Mouse (Mus musculus): ENCODE measurements around the gene Tmem248.
A peak's percentile ranks its signal among the peaks of the same experiment; 100 is the strongest.

Gene Tmem248

DNA sequence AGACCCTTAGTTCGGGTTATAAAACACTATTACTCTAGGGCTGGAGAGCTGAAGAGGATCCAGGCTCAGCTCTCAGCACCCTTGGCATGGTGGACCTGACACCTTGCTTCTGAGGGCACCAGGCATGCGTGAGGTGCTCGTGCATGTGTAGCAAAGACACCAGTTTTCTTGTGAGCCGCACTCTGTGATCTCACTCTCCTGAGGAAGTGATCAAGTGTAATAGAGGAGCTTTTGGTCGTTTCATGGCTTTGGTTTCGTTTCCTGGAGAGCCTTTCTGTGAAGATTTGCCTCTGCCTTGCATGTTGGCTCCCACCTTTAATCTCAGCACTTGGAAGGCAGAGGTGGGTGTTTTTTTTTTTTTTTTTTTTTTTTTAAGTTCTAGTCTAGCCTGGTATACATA is 12.3 kb upstream of the Tmem248 start:
- DNase-seq: no peak

DNA sequence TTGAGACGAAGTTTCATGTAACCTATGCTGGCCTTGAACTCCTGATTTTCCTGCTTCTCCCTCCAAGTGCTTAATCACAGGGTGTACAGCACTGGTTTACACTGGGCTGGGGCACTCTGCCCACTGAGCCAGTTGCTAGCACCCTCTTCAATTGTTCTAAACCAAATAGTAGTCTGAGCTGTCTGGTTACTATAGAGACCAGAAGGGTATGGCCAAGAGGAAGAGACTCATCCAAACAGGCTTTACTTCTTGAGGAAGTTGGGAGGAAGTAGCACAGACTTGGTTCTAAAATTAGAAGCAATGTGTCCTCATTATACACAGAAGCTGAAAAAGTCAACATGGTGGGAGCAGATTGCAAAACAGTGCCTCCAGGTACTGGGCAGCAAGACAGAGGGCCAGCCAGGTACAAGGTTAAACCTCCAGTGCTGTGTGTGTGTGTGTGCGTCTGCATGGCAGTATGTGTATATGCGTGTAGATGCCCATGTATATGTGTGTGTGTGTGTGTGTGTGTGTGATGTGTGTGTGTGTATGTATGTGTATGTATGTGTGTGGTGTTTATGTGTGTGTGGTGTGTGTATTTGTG is 11.3 kb upstream of the Tmem248 start:
- no peak for DNase-seq

DNA sequence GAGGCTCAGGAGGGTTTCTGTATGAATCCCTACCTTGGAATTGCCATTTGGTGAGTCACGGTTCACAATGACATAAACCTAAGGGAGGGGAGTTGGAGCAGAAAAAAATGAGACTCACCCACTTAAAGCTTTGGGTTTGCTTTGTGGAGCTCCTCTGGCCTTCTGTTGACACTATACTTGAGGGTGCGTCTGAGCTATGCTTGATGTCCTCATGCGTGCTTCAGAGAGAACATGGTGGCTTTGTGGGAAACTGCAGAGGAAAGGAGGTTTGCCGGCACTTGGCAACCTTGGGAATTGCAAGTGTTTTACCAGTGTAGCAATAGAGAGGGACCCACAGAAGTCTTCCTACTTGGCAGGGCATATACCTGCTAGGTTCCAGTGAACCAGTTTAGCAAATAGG is 9.6 kb upstream of the Tmem248 start:
- DNase-seq: no peak

DNA sequence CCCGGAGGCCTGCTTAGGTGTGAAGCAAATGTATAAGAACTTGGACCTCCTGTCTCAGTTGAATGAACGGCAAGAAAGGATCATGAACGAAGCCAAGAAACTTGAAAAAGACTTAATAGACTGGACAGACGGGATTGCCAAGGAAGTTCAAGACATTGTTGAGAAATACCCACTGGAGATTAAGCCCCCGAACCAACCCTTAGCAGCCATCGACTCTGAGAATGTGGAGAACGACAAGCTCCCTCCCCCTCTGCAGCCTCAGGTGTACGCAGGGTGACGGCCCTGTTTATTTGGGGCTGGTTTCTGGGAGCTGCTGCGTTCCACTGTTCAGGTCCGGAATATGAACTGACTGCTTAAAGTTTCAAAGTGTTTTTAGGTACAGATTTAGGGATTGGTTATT is 3.9 kb upstream of the Tmem248 start:
- no peak for DNase-seq

DNA sequence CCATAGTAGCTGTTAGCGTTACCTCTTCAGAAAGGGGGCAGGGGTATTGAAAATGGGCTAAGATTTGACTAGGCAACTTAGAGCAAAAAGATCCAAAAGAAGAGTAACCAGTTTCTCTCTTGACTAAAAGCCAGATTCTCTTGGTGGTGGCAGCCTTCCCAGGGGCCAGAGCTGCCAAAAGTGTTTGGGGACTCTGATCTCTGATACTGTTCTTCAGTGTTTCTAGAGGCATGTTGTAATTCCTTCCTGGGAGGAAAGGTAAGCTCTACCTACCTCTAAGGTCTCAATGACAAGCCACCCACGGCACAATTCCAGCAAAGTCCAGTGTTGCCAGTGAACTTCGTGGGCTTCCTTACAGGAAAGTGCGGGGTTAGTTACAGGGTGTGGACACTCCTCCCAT is 525 bp downstream of the Tmem248 start:
- peak in 1 of 2 experiments; percentile 16 for DNase-seq

DNA sequence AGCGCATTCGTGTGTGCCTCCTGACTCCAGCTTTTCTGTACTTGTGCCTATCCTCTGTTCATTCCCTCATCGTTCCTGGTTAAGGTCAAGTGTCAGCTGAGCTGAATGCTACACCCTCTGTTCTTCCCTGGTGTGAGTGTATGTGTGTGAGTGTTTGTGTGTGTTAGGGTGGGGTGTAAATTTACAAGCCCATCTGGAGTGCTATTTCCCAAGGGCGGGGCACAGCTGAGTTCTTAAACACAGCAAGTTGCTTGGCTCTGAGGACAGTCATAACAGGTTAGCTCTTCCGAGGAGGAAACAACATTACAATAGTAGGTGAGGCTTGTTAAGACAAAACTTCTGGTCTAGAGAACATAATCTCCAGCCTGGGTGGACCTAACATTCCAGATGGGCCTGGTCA is 1.5 kb downstream of the Tmem248 start:
- DNase-seq: no peak

DNA sequence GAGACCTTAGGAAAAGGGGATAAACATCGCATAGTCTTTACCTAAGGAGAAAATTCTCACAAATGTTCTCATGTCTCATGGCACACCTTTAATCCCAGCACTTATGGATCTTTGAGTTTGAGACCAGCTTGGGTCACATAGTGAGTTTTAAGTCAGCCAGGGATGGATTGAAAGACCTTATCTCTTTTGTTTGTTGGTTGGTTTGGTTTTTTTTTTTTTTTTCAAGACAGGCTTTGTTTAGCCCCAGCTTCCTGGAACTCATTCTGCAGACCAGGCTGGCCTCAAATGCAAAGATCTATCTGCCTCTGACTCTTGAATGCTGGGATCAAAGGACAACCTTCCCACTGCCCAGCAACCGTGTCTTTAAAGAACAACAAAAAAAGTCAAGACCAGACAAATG is 4.4 kb downstream of the Tmem248 start:
- peak in 1 of 2 experiments; percentile 18 for DNase-seq

DNA sequence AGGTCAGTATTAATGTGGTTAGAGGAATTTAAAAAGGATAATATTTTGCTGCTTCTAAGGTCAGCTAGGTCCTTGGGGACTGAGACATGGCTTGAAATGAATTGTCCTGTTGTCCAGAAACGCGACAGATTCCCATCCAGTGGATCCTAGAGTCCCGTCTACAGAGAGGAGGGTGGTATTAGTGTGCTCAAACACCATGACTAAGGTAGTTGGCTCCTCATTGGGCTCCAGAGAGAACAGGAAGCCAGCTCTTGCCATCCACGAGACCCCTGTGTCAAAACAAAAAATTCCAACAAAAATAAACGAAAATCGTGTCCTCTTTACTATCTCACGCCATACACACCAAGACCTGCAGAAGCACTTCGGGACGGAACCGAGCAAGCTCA is 4.9 kb downstream of the Tmem248 start:
- DNase-seq: no peak

DNA sequence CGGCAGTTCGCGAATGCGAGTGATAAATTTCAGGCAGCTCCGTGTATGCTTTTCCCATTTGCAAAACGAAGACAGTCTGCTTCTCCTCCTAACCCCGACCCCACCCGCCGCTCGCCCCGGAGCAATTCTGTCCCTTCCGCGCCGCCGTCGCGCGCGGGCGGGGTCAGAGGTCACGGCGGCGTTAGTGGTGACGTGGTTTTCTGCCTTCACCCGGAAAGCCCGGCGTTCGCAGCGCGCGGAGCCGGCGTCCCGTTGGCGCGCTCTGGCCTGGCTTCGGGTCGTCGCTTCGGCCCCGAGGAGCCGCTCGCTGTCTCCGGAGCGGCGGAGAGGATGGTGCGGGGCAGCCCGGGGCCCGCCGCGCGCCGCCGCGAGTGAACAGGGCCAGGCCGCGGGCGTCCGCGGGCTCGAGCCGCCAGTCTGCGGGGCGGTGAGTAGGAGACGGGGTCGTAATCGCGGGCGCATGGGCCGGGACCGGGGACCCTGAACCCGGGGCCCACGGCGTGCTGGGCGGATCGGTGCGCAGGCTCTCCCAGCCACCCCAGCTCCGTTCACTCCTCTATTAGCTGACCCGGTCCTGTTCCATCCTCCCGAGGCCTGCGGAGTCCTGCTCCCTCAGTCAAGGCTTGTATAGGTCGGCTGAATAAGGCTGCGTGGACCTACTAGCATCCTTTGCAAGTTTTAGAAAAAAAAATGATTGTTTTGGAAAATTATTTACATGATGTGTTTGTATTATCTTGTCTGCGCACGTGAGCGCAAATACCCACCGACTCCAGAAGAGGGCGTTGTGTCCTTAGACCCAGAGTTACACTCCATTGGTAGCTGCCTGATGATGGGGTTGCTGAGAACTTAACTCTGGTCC is 5.5 kb downstream of the Tmem248 start:
- DNase-seq: peak; percentile 89 to 91

DNA sequence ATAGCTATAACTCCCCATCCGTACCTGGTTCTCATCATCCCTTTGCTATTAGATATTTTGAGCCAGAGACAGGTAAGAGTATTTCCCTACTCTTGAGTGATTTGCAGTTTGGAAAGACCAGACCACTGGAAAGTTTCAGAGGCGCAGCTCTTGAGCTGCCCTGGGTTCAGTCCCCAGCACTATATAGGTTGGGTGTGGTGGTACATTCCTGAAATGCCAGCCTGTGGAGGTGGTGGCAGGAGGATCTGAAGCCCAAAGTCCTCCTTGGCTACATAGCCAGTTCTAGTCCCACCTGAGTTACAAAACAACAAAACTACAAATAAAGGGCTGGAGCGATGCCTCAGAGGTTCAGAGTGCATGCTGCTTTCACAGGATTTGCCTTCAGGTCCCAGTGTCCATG is 9.9 kb downstream of the Tmem248 start:
- no peak for DNase-seq

DNA sequence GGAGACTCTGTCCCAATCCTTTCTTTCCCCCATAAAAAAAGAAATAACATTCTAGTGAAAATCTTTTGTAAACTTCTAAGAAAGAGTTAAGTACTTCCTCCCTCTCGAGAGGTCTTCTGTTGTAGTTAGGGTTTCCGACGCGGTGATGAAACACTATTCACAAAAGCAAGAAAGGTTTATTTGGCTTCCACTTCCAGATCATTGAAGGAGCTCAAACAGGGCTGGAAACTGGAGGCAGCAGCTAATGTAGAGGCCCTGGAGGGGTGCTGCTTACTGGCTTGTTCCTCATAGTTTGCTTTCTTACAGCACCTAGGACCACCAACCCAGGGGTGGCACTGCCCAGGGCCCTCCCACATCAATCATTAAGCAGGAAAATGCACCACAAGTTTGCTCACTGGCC is 11.2 kb downstream of the Tmem248 start:
- DNase-seq: no peak

DNA sequence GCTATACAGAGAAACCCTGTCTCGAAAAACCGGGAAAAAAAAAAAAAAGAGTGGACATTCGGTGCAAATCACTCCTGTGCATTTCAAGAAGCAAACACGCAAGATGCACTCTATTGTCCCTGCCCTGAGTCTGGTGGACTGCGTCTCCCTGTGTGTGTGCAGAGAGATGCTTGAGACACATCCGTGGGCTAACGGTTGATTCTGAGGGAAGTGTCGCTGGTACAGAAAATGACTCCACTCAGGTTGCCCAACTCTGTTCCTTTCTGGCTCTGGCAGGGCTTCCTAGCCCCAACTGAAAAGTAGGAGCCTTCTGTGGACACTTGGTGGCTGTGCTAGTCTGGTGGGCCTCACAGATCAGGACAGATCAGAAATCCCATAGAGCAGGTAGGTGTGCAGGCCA is 19.4 kb downstream of the Tmem248 start:
- DNase-seq: no peak

DNA sequence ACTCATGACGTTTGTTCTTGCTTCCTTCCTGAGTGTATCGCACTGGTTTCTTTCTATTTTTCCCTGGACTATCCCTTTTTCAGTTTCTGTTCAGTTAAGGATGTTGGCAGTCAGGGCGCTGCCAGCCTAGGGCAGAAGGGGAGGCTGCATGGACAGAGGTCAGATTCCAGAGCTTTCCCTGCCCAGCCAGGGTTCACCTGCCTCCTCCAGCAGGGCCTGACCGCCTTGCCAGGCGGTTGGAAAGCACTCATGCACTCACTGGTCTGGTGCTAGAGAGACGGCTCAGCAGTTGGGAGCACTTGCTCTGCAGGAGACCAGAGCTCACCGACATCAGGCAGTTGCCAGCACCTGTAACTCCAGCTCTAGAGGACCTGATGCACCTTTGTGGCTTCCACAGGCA is 22.4 kb downstream of the Tmem248 start:
- DNase-seq: peak; percentile 74 to 75

DNA sequence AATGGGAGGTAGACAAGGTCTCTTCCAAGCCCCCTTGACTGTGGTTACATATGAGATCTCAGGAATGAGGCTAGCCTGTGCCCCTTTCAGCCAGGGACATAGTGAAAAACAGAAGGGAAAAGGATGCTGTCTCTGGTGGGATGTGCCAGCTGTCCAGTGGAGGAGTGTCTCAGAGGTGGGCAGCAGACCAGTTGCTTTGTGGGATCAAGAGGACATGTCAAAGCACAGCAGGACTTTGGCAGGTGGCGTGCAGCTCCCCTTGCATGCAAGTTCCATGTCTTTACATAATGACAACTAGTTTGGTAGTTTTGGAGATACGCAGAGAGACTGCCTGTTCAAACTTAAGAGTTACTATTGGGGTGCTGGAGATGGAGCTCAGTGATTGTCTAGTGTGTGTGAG is 23.0 kb downstream of the Tmem248 start:
- DNase-seq: no peak

DNA sequence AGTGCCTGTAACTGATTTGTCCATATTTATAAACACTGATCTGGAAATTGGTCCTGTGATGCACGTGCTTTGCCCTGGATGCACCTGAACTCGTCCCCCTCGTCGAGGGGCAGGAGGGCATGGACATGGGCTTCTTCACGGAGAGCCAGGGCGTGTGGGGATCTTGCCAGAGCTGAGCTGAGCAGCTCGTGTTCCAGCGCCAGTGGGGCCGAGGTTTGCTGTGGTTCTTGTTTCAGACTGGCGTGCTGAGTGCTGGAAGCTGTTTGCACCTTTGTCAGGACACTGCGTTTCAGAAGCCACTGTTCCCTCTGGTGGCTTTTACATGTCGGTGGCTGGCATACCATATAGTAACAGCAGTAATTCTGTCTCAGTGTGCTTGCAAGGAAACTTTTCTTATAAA is 24.5 kb downstream of the Tmem248 start:
- no peak for DNase-seq

DNA sequence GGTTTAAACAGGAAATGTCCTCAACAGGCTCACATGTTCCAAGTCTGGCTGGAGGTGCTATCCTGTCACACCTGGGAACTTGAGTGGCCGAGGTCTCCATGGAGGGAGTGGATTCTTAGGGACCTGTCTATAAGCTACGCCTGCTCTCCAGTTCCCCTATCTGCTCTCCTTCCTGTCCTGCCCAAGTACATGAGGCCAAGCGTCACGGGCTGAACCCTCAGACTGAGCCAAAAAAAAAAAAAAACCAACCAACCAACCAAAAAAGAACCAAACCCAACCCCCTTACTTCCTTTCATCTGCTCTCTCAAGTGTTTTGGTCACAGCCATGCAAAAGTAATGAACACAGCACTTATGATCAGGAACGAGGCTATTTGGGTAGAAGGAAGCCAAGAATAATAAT is 30.9 kb downstream of the Tmem248 start:
- DNase-seq: no peak

DNA sequence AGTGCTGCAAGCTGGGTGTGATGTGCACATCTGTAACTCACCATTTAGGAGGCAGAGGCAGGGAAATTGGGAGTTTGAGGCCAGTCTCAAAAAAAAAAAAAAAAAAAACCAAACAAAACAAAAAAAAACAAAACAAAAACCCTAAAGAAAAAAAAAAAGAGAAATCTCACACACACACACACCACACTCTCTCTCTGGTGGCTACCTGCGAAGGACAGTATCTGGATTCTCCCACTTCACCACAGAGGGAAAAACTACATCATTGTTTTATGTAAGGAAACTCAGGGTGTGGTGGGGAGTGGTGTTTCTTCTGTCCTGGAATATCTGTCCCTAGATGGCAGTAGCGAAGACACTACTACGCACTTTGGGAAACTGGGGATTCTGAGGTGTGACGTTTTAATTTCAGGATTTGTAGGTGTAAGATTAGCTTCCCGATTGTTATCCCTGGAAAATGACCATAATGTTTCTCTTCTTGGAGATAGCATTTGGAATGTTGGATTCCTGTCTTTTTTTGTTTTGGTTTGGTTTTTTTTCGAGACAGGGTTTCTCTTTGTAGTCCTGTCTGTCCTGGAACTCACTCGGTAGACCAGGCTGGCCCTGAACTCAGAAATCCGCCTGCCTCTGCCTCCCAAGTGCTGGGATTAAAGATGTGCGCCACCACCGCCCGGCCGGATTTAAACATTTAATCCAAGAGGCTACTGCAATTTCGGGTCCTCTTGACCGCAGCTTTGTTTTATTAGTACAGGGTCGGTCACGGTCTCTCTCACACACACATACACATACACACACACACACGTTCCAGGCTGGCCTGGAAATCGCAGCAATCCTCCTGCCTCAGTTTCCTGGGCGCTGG is 37.5 kb downstream of the Tmem248 start:
- peak; percentile 32 to 45 for DNase-seq

DNA sequence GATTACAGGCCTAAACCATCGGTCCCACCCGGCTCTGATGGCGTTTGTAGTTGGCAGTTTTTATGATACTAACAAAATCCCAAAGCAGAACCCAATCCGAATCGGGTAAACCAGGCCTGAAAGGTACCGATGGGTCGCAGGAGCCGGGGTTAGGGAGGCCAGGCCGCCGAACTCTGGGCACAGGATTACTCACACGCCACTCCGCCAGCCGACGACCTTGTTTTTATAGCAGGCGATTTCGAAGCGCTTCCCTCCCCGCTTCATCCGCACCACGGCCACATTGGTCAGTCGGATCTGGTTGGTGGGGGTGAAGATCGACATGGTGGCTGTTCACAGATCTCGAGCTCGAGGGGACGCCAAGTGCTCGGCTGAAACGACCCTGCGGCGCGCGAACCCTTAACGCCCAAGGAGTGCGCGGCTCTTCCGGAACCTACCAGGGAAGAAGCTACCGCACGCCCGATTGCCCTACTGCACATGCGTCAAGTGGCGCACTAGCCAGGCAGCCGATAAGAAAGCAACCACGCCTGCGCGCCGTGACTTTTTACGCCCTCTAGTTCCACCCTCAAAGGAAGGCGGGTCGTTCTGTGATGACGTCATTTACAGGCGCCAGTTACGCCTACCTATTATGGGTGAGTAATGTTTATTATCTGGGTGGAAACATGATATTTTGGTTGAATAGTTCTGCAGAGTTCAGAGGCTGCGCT is 38.3 kb downstream of the Tmem248 start, which contains the start of the genes Sbds and Tyw1:
Gene Sbds (minus strand): TSS at position 514 of the 704 bp plus-strand sequence.
Gene Tyw1 (plus strand): TSS at position 603 of the 704 bp plus-strand sequence.
- DNase-seq: peak; percentile 98 to 99

DNA sequence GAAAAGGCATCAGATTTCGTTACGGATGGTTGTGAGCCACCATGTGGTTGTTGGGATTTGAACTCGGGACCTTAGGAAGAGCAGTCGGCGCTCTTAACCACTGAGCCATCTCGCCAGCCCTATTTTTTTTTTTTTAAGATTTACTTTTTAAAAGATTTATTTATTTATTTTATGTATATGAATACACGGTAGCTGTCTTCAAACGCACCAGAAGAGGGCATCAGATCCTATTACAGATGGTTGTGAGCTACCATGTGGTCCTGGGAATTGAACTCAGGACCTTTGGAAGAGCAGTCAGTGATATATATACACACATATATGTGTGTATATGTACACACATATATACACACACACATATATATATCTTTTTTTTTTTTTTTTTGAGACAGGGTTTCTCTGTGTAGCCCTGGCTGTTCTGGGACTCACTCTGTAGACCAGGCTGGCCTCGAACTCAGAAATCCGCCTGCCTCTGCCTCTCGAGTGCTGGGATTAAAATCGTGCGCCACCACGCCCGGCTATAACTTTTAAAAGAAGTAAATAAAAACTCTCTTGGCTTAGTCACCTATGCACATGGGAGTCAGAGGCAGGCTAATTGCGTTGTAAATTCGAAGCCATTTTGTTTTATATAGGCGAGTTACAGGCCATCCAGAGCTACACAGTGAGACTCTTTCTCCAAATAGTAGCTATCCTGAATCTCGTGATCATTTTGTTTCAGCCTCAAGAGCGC is 39.1 kb downstream of the Tmem248 start:
- DNase-seq: peak in 1 of 2 experiments; percentile 23

DNA sequence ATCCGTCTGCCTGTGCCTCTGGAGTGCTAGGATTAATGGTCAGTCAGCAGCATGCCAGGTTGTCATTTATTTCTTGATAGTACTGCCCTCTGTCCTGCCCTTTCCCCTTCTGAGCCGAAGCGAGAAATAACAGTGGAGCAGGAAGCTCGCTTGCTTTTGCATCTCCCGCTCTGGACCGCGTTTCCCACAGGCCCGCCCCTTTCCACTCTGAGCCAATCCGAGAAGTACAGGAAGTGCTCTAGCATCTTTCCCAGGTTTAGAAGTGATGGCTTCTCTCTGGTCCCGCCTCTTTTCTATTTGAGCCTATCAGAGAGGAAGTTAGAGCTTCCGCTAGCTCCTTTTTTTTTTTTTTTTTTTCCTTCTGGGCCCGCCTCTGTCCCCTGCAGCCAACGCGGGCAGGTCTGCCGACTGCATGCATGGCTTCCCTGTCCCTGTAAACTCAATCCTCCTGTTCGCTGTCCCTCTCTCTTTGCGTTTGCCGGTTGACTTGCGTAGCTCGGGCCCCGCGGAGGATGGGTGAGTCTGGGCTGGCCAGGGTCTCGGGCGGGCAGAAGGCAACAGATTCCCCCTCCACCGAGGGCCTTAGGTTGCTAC is 39.9 kb downstream of the Tmem248 start:
- peak; percentile 98 to 99 for DNase-seq

DNA sequence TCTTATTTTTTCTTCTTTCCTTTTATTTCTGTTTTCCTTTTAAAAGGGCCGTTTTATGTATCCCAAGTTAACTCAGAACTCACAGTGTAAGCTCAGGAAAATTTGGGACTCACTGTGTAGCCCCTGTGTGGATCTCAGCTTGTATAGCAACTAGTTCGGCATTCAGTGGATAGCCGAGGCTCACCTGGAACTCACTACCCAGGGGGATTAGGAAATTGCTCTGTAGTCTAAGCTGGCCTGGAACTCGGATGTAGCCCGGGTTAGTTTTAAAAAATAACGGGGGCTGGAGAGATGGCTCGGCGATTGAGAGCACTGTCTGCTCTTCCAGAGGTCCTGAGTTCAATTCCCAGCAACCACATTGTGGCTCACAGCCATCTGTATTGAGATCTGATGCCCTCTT is 40.4 kb downstream of the Tmem248 start:
- no peak for DNase-seq

DNA sequence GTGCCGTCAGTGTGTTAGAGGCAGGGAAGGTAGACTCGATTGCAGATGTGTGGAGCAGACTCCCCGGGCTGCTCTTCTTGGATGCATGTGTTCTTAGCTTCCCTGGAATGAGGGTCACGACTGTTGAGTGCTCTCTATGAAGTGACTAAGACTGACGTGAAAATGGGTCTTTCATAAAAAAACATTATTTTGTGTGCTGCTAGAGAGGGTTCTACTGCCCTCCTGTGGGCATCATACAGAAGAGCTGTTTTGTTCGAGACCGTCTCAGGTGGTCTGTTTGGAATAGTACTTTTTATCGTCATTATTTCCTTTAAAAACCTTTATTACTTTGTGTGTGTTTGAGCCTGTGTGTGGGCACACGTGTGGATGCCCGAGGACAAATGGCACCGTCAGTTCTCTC is 46.6 kb downstream of the Tmem248 start:
- DNase-seq: no peak

Data from kidney, adult 8-10 months (tissue).